Comparison of ENCODE assay signal across 28 mouse cellular contexts in the genomic region with DNA sequence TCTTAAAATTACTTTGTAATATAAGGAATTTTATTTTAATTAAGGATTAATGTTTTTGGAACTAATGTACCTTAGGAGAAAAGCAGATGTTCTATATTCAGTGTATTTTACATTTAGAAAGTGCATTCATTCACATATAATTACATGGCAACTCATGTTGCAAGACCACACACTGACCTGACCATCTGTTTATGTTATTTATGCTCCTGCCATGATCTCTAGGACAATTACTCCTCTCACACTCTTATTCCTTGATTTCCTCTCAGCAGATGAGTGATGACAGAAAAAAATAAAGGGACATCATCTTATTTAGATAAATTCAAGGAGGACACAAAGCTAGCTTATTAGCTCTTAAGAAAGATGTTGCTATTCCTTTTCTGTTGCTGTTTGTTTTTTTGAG. TPM values are rescaled to one million over a fixed set of nuclear protein-coding genes. Genes with fewer than 3 reads are reported as not detected.
"Had no signal": no experiment of that assay in that cellular context is flagged by ENCODE, and none has a peak within 500 bp of the region (broad histone marks: within the 10 kb centered on the region; RNA-seq: fewer than 3 reads in every experiment).

No protein-coding gene starts in this region.

- H3K4me1 ChIP-seq: heart, embryonic 13.5 days; heart, embryonic 15.5 days; hindbrain, embryonic 12.5 days; kidney, embryonic 15.5 days; limb, embryonic 13.5 days; limb, embryonic 15.5 days; liver, embryonic 12.5 days had no signal

- H3K27me3 ChIP-seq: heart, embryonic 13.5 days; heart, embryonic 15.5 days; hindbrain, embryonic 12.5 days; kidney, embryonic 15.5 days; limb, embryonic 13.5 days; limb, embryonic 15.5 days; liver, embryonic 12.5 days had no signal

- DNase-seq: gastrocnemius, postnatal 14 days; gastrocnemius, postnatal 36 days; heart, adult 11 months; heart, adult 2 months; heart, postnatal 14 days; heart, postnatal 36 days; kidney, adult 11 months; kidney, adult 2 months; kidney, adult 9 months; kidney, postnatal 14 days; kidney, postnatal 36 days; layer of hippocampus, adult 9-11 months; layer of hippocampus, postnatal 36 days; left cerebral cortex, postnatal 4 days had no signal

- ATAC-seq: hindbrain, embryonic 16.5 days; intestine, embryonic 16.5 days; liver, embryonic 12.5 days had no signal

- H3K36me3 ChIP-seq: heart, embryonic 13.5 days; heart, embryonic 15.5 days; hindbrain, embryonic 12.5 days; kidney, embryonic 15.5 days; limb, embryonic 13.5 days; limb, embryonic 15.5 days; liver, embryonic 12.5 days had no signal

- H3K4me2 ChIP-seq: heart, embryonic 11.5 days; heart, embryonic 13.5 days; heart, embryonic 15.5 days; hindbrain, embryonic 12.5 days; hindbrain, embryonic 14.5 days; kidney, embryonic 15.5 days; limb, embryonic 13.5 days; limb, embryonic 15.5 days; liver, embryonic 12.5 days had no signal

- H3K27ac ChIP-seq: heart, adult 2 months; heart, embryonic 13.5 days; heart, embryonic 15.5 days; hindbrain, embryonic 12.5 days; hindbrain, embryonic 14.5 days; kidney, embryonic 15.5 days; kidney, postnatal 0 days; limb, embryonic 13.5 days; limb, embryonic 15.5 days; liver, embryonic 12.5 days; liver, embryonic 14.5 days had no signal

- H3K9ac ChIP-seq: heart, embryonic 13.5 days; heart, embryonic 15.5 days; hindbrain, embryonic 12.5 days; hindbrain, embryonic 14.5 days; kidney, embryonic 15.5 days; limb, embryonic 13.5 days; limb, embryonic 15.5 days; liver, embryonic 12.5 days; liver, embryonic 14.5 days had no signal

- H3K4me3 ChIP-seq: heart, adult 2 months; heart, embryonic 13.5 days; heart, embryonic 15.5 days; hindbrain, embryonic 12.5 days; kidney, embryonic 15.5 days; limb, embryonic 13.5 days; limb, embryonic 15.5 days; liver, embryonic 12.5 days had no signal

- H3K9me3 ChIP-seq: heart, embryonic 13.5 days; heart, embryonic 15.5 days; hindbrain, embryonic 12.5 days; kidney, embryonic 15.5 days; limb, embryonic 13.5 days; limb, embryonic 15.5 days; liver, embryonic 12.5 days had no signal

RNA-seq across cellular contexts. Expression of gene Bicd1, which starts 9.3 kb away (rescaled TPM):
- polyA plus RNA-seq: liver, adult 2 months had no signal
